Mouse (Mus musculus) 3134 (cell line): ENCODE data around the gene Lrrc8a.

ENCODE experiments used
- DNase-seq: peaks from one replicate; pipeline ENCODE4 v3.0.0-alpha.2; 2011; ENCODE audit warnings: low spot score; ENCODE audit not compliant: insufficient read length; ENCODE audit errors: extremely low read depth

Lrrc8a gene

GRCm38 (mm10) chr2:30238906-30239465 lies 1.5 kb downstream of the Lrrc8a start:
- DNase-seq, result no peak

GRCm38 (mm10) chr2:30239777-30240176 lies 2.3 kb downstream of the Lrrc8a start:
- no peak for DNase-seq

DNA sequence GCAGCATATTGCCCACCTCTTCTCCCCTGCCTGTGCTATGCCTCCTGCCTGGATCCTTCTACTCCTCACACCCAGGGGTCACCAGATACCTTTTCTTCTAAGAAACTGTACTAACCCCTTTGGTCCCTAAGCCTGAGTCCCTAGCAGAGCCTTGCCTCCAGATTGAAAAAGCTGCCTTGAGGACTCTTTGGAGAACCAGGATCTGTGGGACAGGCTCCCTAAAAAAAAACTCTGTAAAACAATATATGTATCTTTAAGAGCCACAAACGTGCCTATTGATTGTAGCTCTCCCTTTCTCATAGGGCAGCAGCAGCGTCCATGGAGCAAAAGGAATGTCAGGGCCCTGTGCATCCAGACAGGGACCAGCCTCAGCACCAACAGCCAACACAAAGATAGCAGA lies 2.8 kb downstream of the Lrrc8a start, which contains the start of gene Gm28035:
Gene Gm28035 (plus strand): TSS at position 301 of the 400 bp plus-strand sequence.
- no peak for DNase-seq

DNA sequence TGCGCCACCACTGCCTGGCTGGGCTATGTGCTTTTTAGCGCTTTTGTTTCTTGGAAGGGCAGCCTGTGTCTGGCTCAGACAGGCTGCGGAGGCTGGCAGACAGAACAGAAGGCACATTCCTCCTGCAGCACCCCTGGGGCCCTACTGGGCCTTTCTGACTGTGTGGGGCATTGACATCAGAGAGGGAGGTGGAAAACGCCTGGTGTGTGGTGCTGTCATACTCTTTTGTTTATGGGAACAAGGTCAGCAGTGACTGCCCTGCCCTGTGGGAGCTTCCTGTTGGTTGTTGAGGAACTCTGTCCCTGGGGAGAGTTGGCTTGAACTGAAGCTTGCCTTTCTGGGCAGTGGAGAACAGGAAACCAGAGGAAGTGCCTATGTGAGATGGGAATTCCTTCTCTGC lies 5.0 kb downstream of the Lrrc8a start:
- no peak for DNase-seq

GRCm38 (mm10) chr2:30243391-30243790 lies 5.9 kb downstream of the Lrrc8a start:
- no peak for DNase-seq

DNA sequence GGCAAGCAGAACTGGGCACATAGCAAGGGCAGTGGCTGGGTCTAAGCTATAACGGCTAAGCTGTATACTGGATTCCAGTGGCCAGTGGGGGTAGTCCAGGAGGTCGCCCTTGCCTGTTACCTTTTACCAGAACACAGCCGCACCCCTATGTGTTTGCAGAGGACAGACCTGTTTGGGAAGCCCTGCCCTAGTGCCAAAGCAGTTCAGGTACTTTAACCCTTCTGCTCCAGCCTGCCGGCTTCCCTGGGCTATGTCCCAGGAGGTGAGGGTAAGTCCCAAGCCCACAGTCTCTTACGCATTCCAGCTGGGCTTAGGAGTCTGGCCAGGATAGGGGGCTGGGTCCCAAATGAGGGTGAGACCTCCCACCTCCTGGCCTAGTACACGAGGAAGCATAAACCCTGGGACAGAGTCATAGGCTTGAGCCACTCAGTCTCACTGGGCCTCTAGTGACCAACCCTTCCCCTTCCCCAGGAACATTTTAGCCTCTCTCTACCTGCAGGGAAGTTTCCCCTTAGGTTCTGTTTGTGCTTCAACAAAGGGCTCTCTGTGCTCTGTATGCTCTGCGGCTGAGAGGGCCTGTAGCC lies 7.2 kb downstream of the Lrrc8a start:
- DNase-seq, result no peak

DNA sequence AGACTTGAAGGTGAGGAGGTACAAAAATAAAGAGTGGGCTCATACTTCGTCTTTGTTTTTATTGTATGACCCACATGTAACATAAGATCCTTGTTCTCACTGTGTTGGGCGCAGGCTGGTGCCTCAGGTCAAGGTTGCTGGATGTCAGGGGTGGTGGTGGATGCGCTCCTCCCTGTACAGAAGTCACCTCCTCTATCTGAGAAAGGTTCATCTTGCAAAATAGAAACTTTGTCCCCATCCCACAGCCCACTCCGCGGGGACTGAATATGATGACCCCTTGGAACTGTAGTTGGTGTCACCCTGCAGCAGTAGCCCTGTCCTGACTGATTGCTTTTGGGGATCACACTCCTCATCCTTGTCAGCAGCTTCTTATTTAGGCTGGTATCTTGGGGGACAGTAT lies 9.5 kb downstream of the Lrrc8a start:
- no peak for DNase-seq

DNA sequence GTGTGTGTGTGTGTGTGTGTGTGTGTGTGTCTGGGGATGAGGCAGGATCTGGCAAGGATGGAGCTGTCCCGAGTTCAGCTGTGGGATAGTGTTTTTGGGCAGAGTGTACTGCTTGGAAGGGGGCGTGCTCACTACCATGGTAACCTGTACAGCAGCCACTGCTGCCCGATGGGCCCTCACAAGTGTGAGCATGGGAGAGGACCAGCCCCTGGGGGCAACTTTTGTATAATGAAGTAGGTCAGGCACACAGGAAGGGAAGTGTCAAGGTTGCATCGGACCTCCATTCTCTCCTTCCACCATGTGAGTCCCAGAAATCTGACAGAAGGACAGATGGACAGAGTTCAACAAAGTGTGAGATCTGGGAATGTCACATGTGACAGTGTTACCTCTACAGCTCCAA lies 10.2 kb downstream of the Lrrc8a start:
- DNase-seq, result no peak

DNA sequence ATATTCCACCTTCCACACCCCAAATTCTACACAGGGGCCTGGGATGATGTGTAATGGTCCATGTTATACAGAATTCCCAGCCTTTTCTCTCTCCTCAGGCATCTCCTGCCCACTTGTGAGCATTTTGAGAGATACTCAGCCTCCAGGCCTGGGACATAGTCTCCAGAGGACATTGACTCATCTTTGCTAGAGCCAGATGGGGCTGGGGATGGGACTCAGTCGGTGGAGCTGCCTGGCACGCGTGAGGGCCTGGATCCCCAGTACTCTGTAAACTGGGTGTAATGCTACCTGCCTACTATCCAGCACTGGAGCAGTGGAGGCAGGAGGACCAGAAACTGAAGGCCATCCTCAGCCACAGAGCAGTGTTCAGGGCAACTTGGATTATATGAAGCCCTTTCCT lies 11.7 kb downstream of the Lrrc8a start:
- DNase-seq, result no peak

- DNase-seq, result no peak
Measured at GRCm38 (mm10) chr2:30250166-30251128, 12.9 kb downstream of the Lrrc8a start.

GRCm38 (mm10) chr2:30251417-30252104 lies 14.0 kb downstream of the Lrrc8a start:
- DNase-seq, result peak; percentile 57

DNA sequence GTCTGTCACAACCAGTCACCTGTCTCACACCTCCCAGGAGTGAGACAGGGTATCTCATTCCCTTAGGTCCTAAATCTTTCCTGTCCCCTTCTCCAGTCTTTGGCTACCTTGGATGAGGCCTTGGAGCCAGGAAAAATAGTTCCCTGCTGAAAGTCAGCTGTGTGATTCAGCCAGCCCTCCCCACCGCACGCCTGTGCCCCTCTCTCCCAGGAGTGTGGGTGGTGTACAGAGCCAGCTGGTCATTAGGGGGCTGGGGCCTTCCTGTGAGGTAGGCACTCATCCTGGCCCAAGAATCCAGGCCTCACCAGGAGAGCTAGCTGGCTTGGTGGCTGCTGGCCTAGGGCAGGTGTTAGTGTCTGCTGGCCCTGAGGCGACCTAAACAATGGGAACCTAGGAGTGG lies 15.0 kb downstream of the Lrrc8a start:
- DNase-seq, result no peak

DNA sequence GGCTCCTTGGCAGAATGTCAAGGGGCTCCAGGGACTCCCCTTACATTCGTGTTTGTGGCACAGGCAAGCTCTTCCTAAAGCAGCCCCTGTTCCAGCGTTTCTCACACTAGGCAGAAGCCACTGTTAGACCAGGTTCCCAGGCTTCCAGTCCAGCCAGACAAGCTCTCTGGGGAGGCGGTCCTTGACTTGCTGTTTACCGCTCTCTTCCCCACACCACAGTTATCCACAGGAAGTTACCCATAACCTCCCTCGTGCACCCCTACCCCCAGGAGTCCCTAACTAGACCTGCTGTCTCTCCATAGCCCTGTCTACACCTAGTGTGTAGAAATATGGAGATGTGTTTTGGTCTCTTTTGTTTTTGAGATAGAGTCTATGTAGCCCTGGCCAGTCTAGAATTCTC lies 16.3 kb downstream of the Lrrc8a start:
- no peak for DNase-seq

DNA sequence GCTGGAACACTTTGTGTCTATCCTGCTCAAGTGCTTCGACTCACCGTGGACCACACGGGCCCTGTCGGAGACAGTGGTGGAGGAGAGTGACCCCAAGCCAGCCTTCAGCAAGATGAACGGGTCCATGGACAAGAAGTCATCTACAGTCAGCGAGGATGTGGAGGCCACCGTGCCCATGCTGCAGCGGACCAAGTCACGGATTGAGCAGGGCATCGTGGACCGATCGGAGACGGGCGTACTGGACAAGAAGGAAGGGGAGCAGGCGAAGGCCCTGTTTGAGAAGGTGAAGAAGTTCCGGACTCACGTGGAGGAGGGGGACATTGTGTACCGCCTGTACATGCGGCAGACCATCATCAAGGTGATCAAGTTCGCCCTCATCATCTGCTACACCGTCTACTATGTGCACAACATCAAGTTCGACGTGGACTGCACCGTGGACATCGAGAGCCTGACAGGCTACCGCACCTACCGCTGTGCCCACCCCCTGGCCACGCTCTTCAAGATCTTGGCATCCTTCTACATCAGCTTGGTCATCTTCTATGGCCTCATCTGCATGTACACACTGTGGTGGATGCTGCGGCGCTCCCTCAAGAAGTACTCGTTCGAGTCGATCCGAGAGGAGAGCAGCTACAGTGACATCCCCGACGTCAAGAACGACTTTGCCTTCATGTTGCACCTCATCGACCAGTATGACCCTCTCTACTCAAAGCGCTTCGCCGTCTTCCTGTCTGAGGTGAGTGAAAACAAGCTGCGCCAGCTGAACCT lies 18.3 kb downstream of the Lrrc8a start:
- DNase-seq, result no peak

GRCm38 (mm10) chr2:30256616-30257350 lies 19.3 kb downstream of the Lrrc8a start:
- DNase-seq, result no peak

GRCm38 (mm10) chr2:30257699-30258460 lies 20.4 kb downstream of the Lrrc8a start:
- no peak for DNase-seq

DNA sequence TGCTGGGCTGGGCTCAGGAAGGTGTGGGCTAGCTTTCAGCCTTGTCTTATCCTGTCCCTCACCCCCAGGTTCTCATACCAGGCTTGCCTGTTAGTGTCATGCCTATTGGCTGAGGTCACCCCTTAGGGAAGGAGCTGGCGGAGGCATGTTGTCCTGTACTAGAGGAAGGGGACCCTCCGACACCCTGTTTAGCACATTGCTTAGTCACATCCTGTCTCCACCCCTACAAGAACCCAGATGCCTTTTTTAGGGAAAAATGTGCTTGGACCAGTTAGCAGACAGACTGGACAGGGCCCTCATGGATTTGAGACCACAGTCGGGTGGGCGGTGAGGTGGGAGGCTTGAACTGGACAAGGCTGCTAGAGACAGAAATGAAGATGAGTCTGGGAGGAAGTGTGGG lies 21.1 kb downstream of the Lrrc8a start:
- peak; percentile 44 for DNase-seq

- no peak for DNase-seq
Measured at GRCm38 (mm10) chr2:30259131-30260064, 21.9 kb downstream of the Lrrc8a start.
